Mouse (Mus musculus): Measurements from ENCODE around the gene Gm12569. TPM values are rescaled to one million over a fixed set of nuclear protein-coding genes. Genes with fewer than 3 reads are reported as not detected.
A peak's percentile ranks its signal among the peaks of the same experiment; 100 is the strongest.

Gm12569 gene
- polyA plus RNA-seq, 1 experiment from 2014 or later = not detected

- H3K4me1 ChIP-seq (replicated peaks) = peaks cover 32% of the 10 kb centered on the region
- no peaks in the 10 kb centered on the region for H3K27me3 ChIP-seq (ENCODE audit: insufficient read depth, poor library complexity, severe bottlenecking)
- H3K27ac ChIP-seq = peak overlapping the region; percentile 99
- H3K9me3 ChIP-seq = no peaks in the 10 kb centered on the region
- peaks cover 19% of the 10 kb centered on the region for H3K36me3 ChIP-seq
- DNase-seq (ENCODE audit: low spot score) = no peak
- WGBS = under 1% methylated on average over 50 of the region's 50 CpGs
- H3K4me3 ChIP-seq = peak overlapping the region; percentile 93
Measured at GRCm38 (mm10) chr11:51263286-51263831, 43.1 kb downstream of the Gm12569 start.

DNA sequence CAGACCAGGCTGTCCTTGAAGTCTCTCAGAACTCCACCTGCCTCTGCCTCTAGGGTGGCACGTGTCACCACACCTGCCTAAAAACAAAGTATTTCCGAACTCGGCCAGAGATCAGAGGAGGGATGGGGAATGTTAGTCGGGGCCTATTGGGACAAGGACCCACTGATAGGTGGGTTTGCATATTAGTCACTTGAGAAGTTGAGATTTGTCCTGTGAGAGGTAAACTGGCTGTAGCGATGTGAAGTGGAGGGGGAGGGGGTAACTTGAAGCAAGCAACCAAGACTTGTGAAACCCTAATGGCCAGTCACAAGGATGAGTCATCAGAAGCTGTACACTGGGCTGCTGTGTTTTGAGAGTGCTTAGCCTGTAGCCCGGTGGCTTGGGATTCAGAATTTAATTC lies 44.1 kb downstream of the Gm12569 start:
- Histone ChIP-seq H3K27ac (0 out of 2 replicates have a peak overlapping the region, but pooled peaks have one; percentile 99), H3K4me1 (replicated peaks) (peaks cover 32% of the 10 kb centered on the region), H3K27me3 (ENCODE audit: insufficient read depth, poor library complexity, severe bottlenecking) (no peaks in the 10 kb centered on the region), H3K9me3 (no peaks in the 10 kb centered on the region), H3K36me3 (peaks cover 29% of the 10 kb centered on the region), H3K4me3 (peak overlapping the region; percentile 93)
- 35% methylated on average over 6 of the region's 6 CpGs for WGBS
- DNase-seq (ENCODE audit: low spot score) = no peak

DNA sequence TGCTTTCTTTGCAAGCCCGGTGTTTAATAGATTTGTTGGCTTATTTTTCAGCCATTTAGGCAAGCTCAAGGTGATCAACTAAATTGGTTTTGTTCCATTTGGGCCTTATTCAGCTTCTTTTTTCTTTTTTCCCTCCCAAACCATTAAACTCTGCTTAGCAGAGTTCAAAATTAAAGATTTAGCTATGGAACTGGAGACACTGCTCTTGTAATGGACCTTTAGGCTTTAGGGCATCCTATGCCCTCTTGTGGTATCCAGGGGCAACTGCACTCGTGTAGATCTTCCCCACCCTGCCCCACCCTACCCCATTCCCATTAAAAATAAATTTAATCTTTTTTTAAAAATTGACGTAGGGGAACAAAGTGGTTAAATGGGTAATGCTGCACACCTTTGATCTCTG lies 45.1 kb downstream of the Gm12569 start:
- Histone ChIP-seq H3K4me1 (replicated peaks) (peaks cover 32% of the 10 kb centered on the region), H3K4me3 (peak overlapping the region; percentile 93), H3K27me3 (ENCODE audit: insufficient read depth, poor library complexity, severe bottlenecking) (no peaks in the 10 kb centered on the region), H3K27ac (no peak overlapping the region), H3K9me3 (no peaks in the 10 kb centered on the region), H3K36me3 (peaks cover 38% of the 10 kb centered on the region)
- DNase-seq (ENCODE audit: low spot score) = peak; percentile 32
- WGBS = 59% methylated on average over 3 of the region's 3 CpGs

DNA sequence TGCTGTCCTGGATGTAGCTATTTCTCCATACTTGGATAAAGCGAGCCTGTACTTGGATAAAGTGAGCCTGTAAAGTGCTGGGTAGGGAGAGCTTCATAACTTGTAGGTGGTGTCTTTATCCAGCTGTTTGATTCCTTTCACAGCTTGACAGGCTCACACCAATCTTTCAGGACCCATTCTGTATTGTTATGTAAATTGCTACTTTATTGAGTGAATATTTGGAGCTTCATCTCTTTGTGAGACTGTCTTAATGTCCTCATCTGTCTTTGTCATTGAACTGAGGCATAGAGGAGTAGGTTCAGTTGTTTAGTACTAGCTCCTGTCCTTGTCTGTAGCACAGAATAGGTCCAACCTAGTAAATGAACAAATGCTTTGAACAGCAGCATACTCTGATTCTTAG lies 54.1 kb downstream of the Gm12569 start:
- Histone ChIP-seq H3K4me1 (replicated peaks) (peaks cover 10% of the 10 kb centered on the region), H3K36me3 (peaks cover 95% of the 10 kb centered on the region), H3K4me3 (no peak overlapping the region), H3K27ac (no peak overlapping the region), H3K9me3 (no peaks in the 10 kb centered on the region), H3K27me3 (ENCODE audit: insufficient read depth, poor library complexity, severe bottlenecking) (no peaks in the 10 kb centered on the region)
- WGBS = 76% methylated on average over 1 of the region's 1 CpGs
- no peak for DNase-seq (ENCODE audit: low spot score)

Other genes with a start within 250 kb of the Gm12569 start
- not detected in 2 replicates for gene Olfr1377, start 238.5 kb upstream of the Gm12569 start, polyA plus RNA-seq (2016; fragmentation: Nextera tagmentation; extraction: Ambion mirVana)
- not detected in 2 replicates for gene Olfr51, start 216.9 kb upstream of the Gm12569 start, polyA plus RNA-seq (2016; fragmentation: Nextera tagmentation; extraction: Ambion mirVana)
- not detected in 2 replicates for gene Olfr54, start 206.2 kb upstream of the Gm12569 start, polyA plus RNA-seq (2016; fragmentation: Nextera tagmentation; extraction: Ambion mirVana)
- not detected in 2 replicates for gene Olfr1375, start 172.4 kb upstream of the Gm12569 start, polyA plus RNA-seq (2016; fragmentation: Nextera tagmentation; extraction: Ambion mirVana)
- 6.8 and 9.8 TPM in 2 replicates for gene Zfp354a, start 161.2 kb upstream of the Gm12569 start, polyA plus RNA-seq (2016; fragmentation: Nextera tagmentation; extraction: Ambion mirVana)
- gene Clk4, start 41.3 kb downstream of the Gm12569 start, polyA plus RNA-seq (2016; fragmentation: Nextera tagmentation; extraction: Ambion mirVana) = 95.3 and 102 TPM in 2 replicates
- gene BC049762, start 42.6 kb downstream of the Gm12569 start, polyA plus RNA-seq (2016; fragmentation: Nextera tagmentation; extraction: Ambion mirVana) = 0.65 TPM in 1 of 2 replicates, not detected in the other
- gene Col23a1, start 69.4 kb downstream of the Gm12569 start, polyA plus RNA-seq (2016; fragmentation: Nextera tagmentation; extraction: Ambion mirVana) = 16.1 and 16.6 TPM in 2 replicates